Mouse (Mus musculus) bone marrow, adult 2 months (tissue): Measurements from ENCODE around the gene Relt.
A peak's percentile ranks its signal among the peaks of the same experiment; 100 is the strongest.

Experiments used
- CTCF ChIP-seq: fragments of 200-500 bp; IDR thresholded peaks from 2 replicates; pipeline ENCODE4 v1.5.1; 2011; ENCODE audit warnings: low read length, control low read depth; ENCODE audit not compliant: control insufficient read depth, insufficient read depth
- POLR2A ChIP-seq: fragments of 200-500 bp; IDR thresholded peaks from 2 replicates; pipeline ENCODE4 v1.6.1; 2011; ENCODE audit warnings: low read depth, mild to moderate bottlenecking, control low read depth, low read length, borderline replicate concordance; ENCODE audit not compliant: control insufficient read depth

- TF ChIP-seq POLR2A (no peak), CTCF (peak; percentile 47)
Measured at GRCm38 (mm10) chr7:100902451-100903137, 39.3 kb upstream of the Relt start.
